Mouse (Mus musculus) thymus, adult 2 months (tissue): ENCODE data around the gene Ift122.

Experiments
- CTCF ChIP-seq: fragments of 200-500 bp; IDR thresholded peaks from 2 replicates; pipeline ENCODE4 v1.5.1; 2012; ENCODE audit warnings: mild to moderate bottlenecking, control low read depth, low read length, moderate library complexity, borderline replicate concordance; ENCODE audit not compliant: control insufficient read depth, poor library complexity, insufficient read depth; ENCODE audit errors: extremely low read depth
- POLR2A ChIP-seq: fragments of 200-500 bp; IDR thresholded peaks from 2 replicates; pipeline ENCODE4 v1.6.1; 2012; ENCODE audit warnings: mild to moderate bottlenecking, low read length, control low read depth, moderate library complexity; ENCODE audit not compliant: control insufficient read depth, poor library complexity, insufficient read depth; ENCODE audit errors: extremely low read depth

DNA sequence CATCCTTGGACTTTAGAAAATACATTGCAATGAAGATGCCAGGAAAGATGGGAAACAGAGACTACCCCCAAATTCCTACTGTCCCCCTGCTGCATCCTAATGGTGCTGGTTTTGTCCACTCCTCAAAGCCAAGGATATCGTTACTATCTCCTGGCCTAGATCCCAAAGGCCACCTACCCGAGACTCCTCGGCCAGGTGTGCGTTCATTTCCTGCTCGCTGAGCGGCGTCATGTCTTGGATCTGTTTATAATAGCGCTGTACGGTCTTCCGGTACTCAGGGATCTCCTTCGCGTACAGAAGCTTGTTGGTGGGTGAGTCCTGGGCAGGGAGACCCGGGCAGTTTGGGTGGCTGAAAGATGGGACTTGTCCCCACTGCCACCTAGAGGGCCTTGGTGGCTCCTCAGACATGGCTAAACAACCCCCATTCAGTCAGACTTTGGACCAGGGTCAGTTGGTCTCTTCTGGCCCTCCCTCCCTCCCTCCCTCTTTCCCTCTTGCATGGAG, 103.2 kb downstream of the Ift122 start:
- TF ChIP-seq POLR2A: no peak
- no peak for TF ChIP-seq CTCF
